23 mouse cellular contexts compared by ENCODE assay signal in the genomic region with DNA sequence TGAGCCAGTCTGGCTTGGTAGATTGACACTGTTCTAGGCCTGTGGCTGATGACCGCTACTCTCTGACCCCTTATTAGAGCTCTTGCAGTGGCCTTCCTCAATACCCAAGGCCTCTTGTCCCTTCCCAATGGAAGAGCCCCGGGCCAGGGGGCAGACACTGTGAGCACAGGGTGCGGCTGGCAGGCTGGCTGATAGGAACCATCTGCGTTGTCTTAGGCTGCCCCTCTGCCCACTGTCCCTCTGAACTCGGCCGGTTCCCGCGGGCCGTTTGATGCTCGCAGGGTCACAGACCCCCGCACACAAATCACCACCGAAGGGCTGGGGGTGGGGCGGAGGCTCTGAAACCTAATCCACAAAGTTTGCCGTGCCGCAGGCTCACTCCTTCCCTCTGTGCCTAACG. TPM values are rescaled to one million over a fixed set of nuclear protein-coding genes. Genes with fewer than 3 reads are reported as not detected.
DNase-seq lines count a peak whose midpoint lies in the region; ATAC-seq lines count a peak whose summit lies in the region.
"Had no signal": no experiment of that assay in that cellular context is flagged by ENCODE, and none has a peak within 500 bp of the region (broad histone marks: within the 10 kb centered on the region; RNA-seq: fewer than 3 reads in every experiment).

No protein-coding gene starts in this region.

- peak; percentile 87 for ATAC-seq in kidney, embryonic 14.5 days (ENCODE audit: low FRiP score, low TSS enrichment)
- 0 out of 2 replicates have a peak, but pooled peaks have one; percentile 7 for ATAC-seq in midbrain, embryonic 15.5 days (replicated peaks)
- ATAC-seq in midbrain, embryonic 16.5 days: no peak
- no peak for ATAC-seq in limb, embryonic 11.5 days (ENCODE audit: insufficient number of reproducible peaks, low FRiP score, low TSS enrichment, low read depth)
- ATAC-seq: intestine, postnatal 0 days had no signal

- no peak overlapping the region for H3K9ac ChIP-seq in kidney, embryonic 14.5 days (ENCODE audit: low read depth, low read length)
- H3K9ac ChIP-seq in midbrain, embryonic 15.5 days: no peak overlapping the region
- no peak overlapping the region for H3K9ac ChIP-seq in midbrain, embryonic 16.5 days (ENCODE audit: low read depth, low read length)
- peak overlapping the region; percentile 80 for H3K9ac ChIP-seq in limb, embryonic 11.5 days (ENCODE audit: low read length)
- H3K9ac ChIP-seq: embryonic facial prominence, embryonic 15.5 days; forebrain, embryonic 12.5 days; heart, embryonic 12.5 days had no signal

- H3K4me1 ChIP-seq in kidney, embryonic 14.5 days (ENCODE audit: control insufficient read depth, insufficient read depth, low read length): peaks cover 54% of the 10 kb centered on the region
- H3K4me1 ChIP-seq in midbrain, embryonic 15.5 days: peaks cover 37% of the 10 kb centered on the region
- H3K4me1 ChIP-seq in midbrain, embryonic 16.5 days (ENCODE audit: control insufficient read depth, insufficient read depth, low read length): peaks cover 8% of the 10 kb centered on the region; the same call in 1 of the 2 replicates
- peaks cover 63% of the 10 kb centered on the region for H3K4me1 ChIP-seq in limb, embryonic 11.5 days (ENCODE audit: control insufficient read depth, insufficient read depth, low read length)

- no peak overlapping the region for H3K4me3 ChIP-seq in kidney, embryonic 14.5 days (ENCODE audit: low read length)
- no peak overlapping the region for H3K4me3 ChIP-seq in midbrain, embryonic 15.5 days
- H3K4me3 ChIP-seq in midbrain, embryonic 16.5 days (ENCODE audit: low read depth, low read length): no peak overlapping the region
- no peak overlapping the region for H3K4me3 ChIP-seq in limb, embryonic 11.5 days (ENCODE audit: low read depth, low read length)
- H3K4me3 ChIP-seq: embryonic facial prominence, embryonic 15.5 days; forebrain, embryonic 12.5 days; heart, embryonic 12.5 days had no signal

- no peaks in the 10 kb centered on the region for H3K9me3 ChIP-seq in kidney, embryonic 14.5 days (ENCODE audit: control insufficient read depth, low read length)
- no peaks in the 10 kb centered on the region for H3K9me3 ChIP-seq in midbrain, embryonic 15.5 days
- H3K9me3 ChIP-seq in midbrain, embryonic 16.5 days (replicated peaks; ENCODE audit: control insufficient read depth, low read length, poor library complexity, severe bottlenecking): no peaks in the 10 kb centered on the region
- H3K9me3 ChIP-seq in limb, embryonic 11.5 days (ENCODE audit: control insufficient read depth, low read length): no peaks in the 10 kb centered on the region
- H3K9me3 ChIP-seq: embryonic facial prominence, embryonic 15.5 days; forebrain, embryonic 12.5 days; heart, embryonic 12.5 days had no signal

- DNase-seq in kidney, adult 11 months: no peak
- peak; percentile 74 for DNase-seq in limb, embryonic 11.5 days (ENCODE audit: low spot score)
- no peak for DNase-seq in spleen, adult 18-20 months
- DNase-seq in thymus, adult 18-20 months: no peak
- DNase-seq in frontal cortex, adult 2 months (ENCODE audit: extremely low spot score in 1 of 2, low spot score in 1 of 2): no peak
- DNase-seq: adrenal gland, postnatal 14 days; cerebellum, adult 18-20 months; cerebellum, postnatal 36 days; heart, postnatal 4 days; lung, adult 18-20 months; lung, postnatal 36 days; right cerebral cortex, postnatal 14 days had no signal

- H3K27ac ChIP-seq in kidney, embryonic 14.5 days (ENCODE audit: low read depth, low read length): peak overlapping the region; percentile 24; the same call in 1 of the 2 replicates
- no peak overlapping the region for H3K27ac ChIP-seq in midbrain, embryonic 15.5 days
- H3K27ac ChIP-seq in midbrain, embryonic 16.5 days (ENCODE audit: low read length): no peak overlapping the region
- H3K27ac ChIP-seq in limb, embryonic 11.5 days (replicated peaks; ENCODE audit: low read depth, low read length): peak overlapping the region; percentile 76
- H3K27ac ChIP-seq: embryonic facial prominence, embryonic 15.5 days; forebrain, embryonic 12.5 days had no signal

- H3K4me2 ChIP-seq in kidney, embryonic 14.5 days (replicated peaks; ENCODE audit: low read depth, low read length): no peak overlapping the region
- H3K4me2 ChIP-seq in midbrain, embryonic 15.5 days: no peak overlapping the region
- no peak overlapping the region for H3K4me2 ChIP-seq in midbrain, embryonic 16.5 days (ENCODE audit: low read length)
- peak overlapping the region; percentile 79 for H3K4me2 ChIP-seq in limb, embryonic 11.5 days (ENCODE audit: low read depth, severe bottlenecking)
- H3K4me2 ChIP-seq: embryonic facial prominence, embryonic 15.5 days; forebrain, embryonic 12.5 days; heart, embryonic 12.5 days had no signal

- H3K27me3 ChIP-seq in kidney, embryonic 14.5 days (ENCODE audit: control insufficient read depth, insufficient read depth, low read length): peaks cover 77% of the 10 kb centered on the region
- H3K27me3 ChIP-seq in midbrain, embryonic 15.5 days (replicated peaks): peaks cover 95% of the 10 kb centered on the region
- peaks cover 72% of the 10 kb centered on the region for H3K27me3 ChIP-seq in midbrain, embryonic 16.5 days (ENCODE audit: control insufficient read depth, insufficient read depth, low read depth, low read length)
- H3K27me3 ChIP-seq in limb, embryonic 11.5 days (ENCODE audit: control insufficient read depth, insufficient read depth, low read length): peaks cover 11% of the 10 kb centered on the region

- H3K36me3 ChIP-seq in kidney, embryonic 14.5 days (ENCODE audit: control insufficient read depth, insufficient read depth, low read length): no peaks in the 10 kb centered on the region
- H3K36me3 ChIP-seq in midbrain, embryonic 15.5 days (replicated peaks): no peaks in the 10 kb centered on the region
- no peaks in the 10 kb centered on the region for H3K36me3 ChIP-seq in midbrain, embryonic 16.5 days (ENCODE audit: control insufficient read depth, insufficient read depth, low read length)
- H3K36me3 ChIP-seq in limb, embryonic 11.5 days (ENCODE audit: control insufficient read depth, insufficient read depth, low read length): no peaks in the 10 kb centered on the region
- H3K36me3 ChIP-seq: embryonic facial prominence, embryonic 15.5 days; forebrain, embryonic 12.5 days; heart, embryonic 12.5 days had no signal

- 3% methylated on average over 16 of the region's 16 CpGs for WGBS in kidney, embryonic 14.5 days
- under 1% methylated on average over 16 of the region's 16 CpGs for WGBS in midbrain, embryonic 15.5 days
- WGBS in midbrain, embryonic 16.5 days: 5% methylated on average over 16 of the region's 16 CpGs
- WGBS in limb, embryonic 11.5 days: 1% methylated on average over 16 of the region's 16 CpGs

RNA-seq across cellular contexts. Expression of gene Lmx1b, which starts 11.5 kb away (rescaled TPM):
- 1.9 and 2.2 TPM in 2 replicates for polyA plus RNA-seq in kidney, embryonic 14.5 days (2014; fragmentation: Nextera tagmentation; extraction: Ambion mirVana)
- polyA plus RNA-seq in midbrain, embryonic 15.5 days (2015; fragmentation: Nextera tagmentation; extraction: Ambion mirVana): 1.5 and 1.7 TPM in 2 replicates
- 0.95 and 0.98 TPM in 2 replicates for polyA plus RNA-seq in midbrain, embryonic 16.5 days (2015; fragmentation: Nextera tagmentation; extraction: Ambion mirVana)
- polyA plus RNA-seq in limb, embryonic 11.5 days (2014; fragmentation: Nextera tagmentation; extraction: Ambion mirVana): 10.2 and 10.6 TPM in 2 replicates
- polyA plus RNA-seq in frontal cortex, adult 2 months (2012; rRNA removed): 0.36 and 0.38 TPM in 2 replicates
- polyA plus RNA-seq: C2C12; gonadal fat pad, adult 2 months; intestine, postnatal 0 days; liver, adult 2 months; stomach, embryonic 16.5 days had no signal

Comparison
In these comparisons a context has a peak if more than half of its experiments do, and no peak if none do; other contexts are left out.
1. ATAC-seq: peak in kidney, embryonic 14.5 days (single experiment) and midbrain, embryonic 15.5 days (single experiment); none in midbrain, embryonic 16.5 days (single experiment) and limb, embryonic 11.5 days (single experiment).
2. H3K27ac ChIP-seq: peak in kidney, embryonic 14.5 days (single experiment) and limb, embryonic 11.5 days (single experiment); none in midbrain, embryonic 15.5 days (single experiment) and midbrain, embryonic 16.5 days (single experiment).